Mouse (Mus musculus) left cerebral cortex, postnatal 25 days (tissue): ENCODE data around the gene Tmem208. TPM values are rescaled to one million over a fixed set of nuclear protein-coding genes. Genes with fewer than 3 reads are reported as not detected.

Source experiments
- DNase-seq, 2 experiments: peaks; one replicate each; pipeline ENCODE4 v3.0.0; 2022; ENCODE audit warnings: low spot score in 2 of 2, mixed read lengths in 1 of 2
- intact Hi-C: fragments of 180-260 bp; cut with DNase I; formaldehyde crosslinking; loops from one replicate; pipeline ENCODE4 v1.15.1; 2025
- total RNA-seq, 2 experiments: library from RNA; stranded (reverse); gene quantifications; 2 replicates each; pipeline ENCODE4 v1.2.3; 2021

Gene Tmem208
- total RNA-seq, 2 experiments from 2014 or later, result 39.8 to 41.7 TPM

DNA sequence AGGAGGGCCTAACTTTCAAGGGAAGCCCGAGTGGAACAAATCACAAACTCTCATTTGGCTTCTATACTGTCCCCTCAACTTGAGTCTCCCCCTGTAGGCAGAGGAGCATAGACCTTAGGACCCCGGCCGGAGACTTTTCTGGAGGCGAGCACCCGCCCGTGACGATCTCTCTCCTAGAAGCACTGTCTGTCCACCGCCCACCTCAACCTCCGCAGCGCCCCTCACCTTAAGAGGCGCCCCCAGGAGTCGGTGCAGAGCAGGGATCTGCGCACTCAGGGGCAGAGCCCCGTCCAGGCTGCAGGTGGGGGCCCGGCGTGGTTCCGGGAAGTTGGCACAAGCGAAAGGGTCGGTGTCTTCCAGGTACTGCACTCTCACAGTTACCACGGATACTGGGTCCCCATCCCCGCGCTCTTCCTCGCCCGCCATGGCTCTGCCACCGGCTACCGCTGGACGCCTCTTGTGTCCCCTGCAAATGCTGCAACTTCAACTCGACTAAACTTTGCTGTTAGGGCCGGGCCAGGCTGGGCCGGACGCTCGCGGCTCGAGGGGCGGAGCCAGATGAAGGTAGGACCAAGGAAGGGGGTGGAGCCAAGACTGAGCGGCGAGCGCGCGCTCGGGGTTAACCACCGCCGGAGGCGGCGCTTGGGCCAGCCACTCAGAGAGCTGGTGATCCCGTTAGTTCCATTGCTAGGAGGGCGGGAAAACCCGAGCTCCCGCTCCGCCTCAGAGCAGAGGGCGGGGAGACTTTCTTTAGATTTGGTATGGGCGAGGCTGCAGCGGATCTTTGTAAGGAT is 21.5 kb downstream of the Tmem208 start, which contains the start of gene Fhod1:
Fhod1 (minus strand) TSS at position 526 of the 794 bp plus-strand sequence.
- intact Hi-C loops, result loop anchor here (2.0 kb wide), 1 partner anchor 21 kb away; the partner anchor contains the start of genes Lrrc29 and Tmem208
- peak; percentile 83 to 95 for DNase-seq

DNA sequence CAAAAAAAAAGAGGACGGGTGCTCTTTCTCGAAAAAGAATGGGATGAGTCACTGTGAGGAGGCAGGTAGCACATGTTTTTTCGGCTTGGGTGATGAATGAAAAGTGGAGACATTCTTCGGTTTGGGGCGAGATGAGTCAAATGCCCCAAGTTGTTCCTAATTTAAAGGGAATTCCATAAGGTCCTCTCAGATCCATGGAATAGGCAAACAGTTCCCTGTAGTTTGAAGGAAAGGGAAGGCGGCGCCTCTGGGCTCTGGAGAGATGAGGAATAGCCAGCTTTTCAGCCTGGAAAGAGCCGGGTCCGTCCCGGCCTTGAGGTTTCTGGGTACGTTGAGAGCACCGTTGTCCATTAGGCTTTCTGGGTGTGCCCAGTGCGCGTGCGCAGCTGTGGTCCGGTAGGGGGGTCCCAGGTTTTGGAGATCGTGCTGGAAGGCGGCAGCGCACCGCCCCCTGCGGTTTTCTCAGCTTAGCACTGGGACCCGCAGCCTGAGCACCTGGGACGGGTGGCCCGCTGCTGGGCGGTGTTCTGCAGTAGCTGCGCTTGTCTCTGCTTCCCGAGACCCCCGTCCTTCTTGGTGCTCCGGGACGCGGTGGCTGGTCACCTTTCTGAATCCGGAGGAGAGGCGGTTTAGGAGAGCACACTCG is 22.4 kb downstream of the Tmem208 start, which contains the start of gene Slc9a5:
Slc9a5 (plus strand) TSS at position 394 of the 646 bp plus-strand sequence.
- peak; percentile 56 to 69 for DNase-seq

DNA sequence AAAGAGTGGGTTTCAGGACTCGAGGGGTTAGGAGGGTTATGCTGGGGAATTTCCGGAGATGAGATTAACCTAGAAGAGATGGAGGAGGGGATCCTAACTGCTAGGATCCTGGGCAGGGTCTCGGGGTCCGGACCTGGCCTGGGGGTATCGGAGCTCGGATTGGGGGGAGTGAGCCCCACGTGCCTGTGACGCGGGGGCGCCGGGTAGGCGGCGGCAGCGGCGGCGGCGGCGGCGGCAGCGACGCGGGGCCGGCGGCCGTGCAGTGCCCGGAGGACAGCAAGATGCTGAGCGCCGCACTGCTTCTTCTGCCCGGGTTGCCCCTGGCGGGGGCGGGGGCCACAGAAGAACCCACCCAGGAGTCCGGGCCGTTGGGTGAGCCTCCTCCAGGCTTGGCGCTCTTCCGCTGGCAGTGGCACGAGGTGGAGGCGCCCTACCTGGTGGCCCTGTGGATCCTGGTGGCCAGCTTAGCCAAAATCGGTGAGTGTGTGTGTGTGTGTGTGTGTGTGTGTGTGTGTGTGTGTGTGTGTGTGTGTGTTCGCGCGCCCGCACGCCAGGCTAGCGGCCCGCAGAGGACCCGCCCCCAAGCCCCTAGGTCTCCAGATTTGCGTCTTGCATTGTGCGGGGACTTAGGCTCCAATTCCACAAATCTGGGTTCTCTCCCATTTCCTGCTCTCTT is 23.1 kb downstream of the Tmem208 start:
- peak; percentile 25 to 35 for DNase-seq

More for the DNA sequence above, 22.4 kb downstream of the Tmem208 start, which contains the start of gene Slc9a5:
- intact Hi-C loops, result loop anchor here (2.0 kb wide), 1 partner anchor 22 kb away; the partner anchor contains the start of genes Lrrc29 and Tmem208

DNA sequence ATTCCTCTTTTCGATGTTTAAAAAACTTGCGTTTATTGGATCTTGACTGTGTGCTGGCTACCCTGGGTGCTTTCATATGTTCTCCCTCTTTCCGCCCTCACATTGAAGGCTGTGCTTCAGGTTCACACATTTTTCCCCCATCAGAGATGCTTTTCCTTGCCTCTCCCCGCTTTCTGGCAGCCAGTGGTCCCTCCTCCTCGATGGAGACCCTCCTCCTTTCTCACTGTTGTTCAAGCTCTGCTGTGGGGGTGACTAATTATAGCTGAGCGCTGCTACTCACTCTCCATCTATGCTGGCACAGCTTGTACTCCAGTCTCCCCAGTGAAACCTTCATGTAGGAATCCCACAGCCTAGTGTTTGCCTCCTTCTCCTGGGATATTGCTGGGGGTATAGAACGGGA is 24.0 kb downstream of the Tmem208 start:
- peak; percentile 42 to 55 for DNase-seq
- intact Hi-C loops, result loop anchor here (10.0 kb wide), 1 partner anchor 125 kb away; the partner anchor contains the start of gene Tppp3

More for the DNA sequence above, 23.1 kb downstream of the Tmem208 start:
- intact Hi-C loops, result loop anchor here (2.0 kb wide), 1 partner anchor 22 kb away; the partner anchor contains the start of genes Lrrc29 and Tmem208

DNA sequence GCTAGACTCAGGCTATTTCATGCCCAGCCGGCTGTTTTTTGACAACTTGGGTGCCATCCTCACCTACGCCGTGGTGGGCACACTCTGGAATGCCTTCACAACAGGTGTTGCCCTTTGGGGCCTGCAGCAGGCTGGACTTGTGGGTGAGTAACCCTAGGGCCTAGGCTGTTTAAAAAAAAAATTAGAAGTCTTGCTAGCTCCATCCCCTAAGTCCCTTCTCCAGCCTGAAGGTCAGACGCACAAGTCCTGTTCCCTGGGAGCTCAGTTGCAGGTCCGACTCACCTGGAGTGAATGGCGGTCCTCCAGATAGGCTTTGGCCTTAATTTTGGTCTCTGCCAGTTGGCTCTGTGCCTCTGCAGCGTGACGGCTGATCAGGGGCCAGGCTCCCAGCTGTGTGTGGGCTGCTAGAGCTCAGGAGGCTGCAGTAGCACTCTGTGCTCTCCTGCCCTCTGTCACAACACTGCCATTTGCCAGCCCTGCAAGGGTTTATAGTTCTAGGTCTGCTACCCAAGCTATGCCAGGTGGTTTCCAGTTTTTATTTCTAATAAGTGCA is 27.5 kb downstream of the Tmem208 start:
- intact Hi-C loops, result loop anchor here (10.0 kb wide), 1 partner anchor 121 kb away; the partner anchor contains the start of gene Tppp3
- no peak for DNase-seq

- intact Hi-C loops, result loop anchor here (10.0 kb wide), 1 partner anchor 120 kb away; the partner anchor contains the start of gene Tppp3
- DNase-seq, result no peak
Measured at GRCm38 (mm10) chr8:105354549-105354948, 28.4 kb downstream of the Tmem208 start.

DNA sequence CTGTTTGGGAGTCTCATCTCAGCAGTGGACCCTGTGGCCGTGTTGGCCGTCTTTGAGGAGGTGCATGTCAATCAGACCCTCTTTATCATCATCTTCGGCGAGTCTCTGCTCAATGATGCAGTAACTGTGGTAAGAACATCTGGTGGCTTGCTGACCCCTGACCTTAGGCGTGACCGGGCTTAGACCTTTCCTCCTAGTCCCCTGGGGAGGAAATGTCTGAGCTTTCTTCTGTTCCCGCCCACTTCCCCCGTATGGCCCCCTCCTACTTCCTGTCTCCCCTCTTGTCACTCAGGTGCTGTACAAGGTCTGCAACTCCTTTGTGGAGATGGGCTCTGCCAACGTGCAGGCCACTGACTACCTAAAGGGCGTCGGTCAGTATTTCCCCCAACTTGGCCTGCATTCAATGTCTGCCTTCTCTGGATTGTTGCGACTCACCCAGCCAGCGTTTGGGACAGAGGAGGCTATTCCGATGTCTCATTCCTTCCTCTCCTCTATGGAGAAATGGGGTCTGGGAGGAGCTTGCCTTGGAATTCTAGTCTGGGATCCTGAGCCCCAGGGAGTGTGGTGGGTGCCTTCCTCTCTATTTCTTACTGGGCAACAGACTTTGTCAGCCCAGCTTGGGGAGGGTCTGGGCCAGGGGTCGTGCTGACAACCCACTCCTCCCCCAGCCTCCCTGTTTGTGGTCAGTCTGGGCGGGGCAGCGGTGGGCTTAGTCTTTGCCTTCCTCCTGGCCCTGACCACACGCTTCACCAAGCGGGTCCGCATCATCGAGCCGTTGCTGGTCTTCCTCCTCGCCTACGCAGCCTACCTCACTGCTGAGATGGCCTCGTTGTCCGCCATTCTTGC is 29.2 kb downstream of the Tmem208 start:
- intact Hi-C loops, result loop anchor here (10.0 kb wide), 1 partner anchor 119 kb away; the partner anchor contains the start of gene Tppp3
- DNase-seq, result no peak

DNA sequence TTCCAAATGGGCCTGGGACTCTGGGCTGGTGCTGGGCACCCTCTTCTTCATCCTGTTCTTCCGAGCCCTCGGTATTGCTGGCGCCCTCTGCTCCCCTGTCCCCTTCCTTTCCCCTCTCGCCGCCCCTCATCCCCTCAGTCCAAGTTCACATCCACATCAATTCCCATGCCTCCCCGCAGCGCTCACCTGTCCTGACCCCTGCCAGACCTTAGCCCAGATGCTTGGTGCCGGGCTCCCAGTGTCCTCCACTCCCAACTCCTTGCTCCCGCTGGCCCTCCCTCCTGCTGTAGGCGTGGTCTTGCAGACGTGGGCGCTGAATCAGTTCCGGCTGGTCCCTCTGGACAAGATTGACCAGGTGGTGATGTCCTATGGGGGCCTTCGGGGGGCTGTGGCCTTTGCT is 30.5 kb downstream of the Tmem208 start:
- DNase-seq, result no peak
- intact Hi-C loops, result loop anchor here (10.0 kb wide), 1 partner anchor 118 kb away; the partner anchor contains the start of gene Tppp3

GRCm38 (mm10) chr8:105359208-105359607 is 33.1 kb downstream of the Tmem208 start:
- intact Hi-C loops, result loop anchor here (10.0 kb wide), 1 partner anchor 116 kb away; the partner anchor contains the start of gene Tppp3
- DNase-seq, result no peak

DNA sequence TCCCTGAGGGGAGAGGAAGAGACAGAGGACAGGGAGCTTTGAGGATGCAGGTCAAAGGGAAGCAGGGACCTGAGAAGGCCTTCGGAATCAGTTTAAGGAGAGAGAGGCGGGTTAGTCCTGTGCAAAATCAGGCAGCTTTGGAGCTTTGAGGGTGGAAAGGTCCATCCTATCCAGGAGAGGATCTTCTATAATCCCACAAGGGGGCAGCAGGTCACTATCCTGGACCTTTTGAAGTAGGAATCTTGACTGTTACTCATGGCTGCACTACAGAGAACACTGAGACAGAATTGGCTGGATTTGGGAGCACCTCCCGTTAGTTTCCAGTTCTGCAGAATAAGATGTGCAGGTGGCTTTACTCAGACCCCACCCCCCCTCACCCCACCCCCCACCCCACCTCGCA is 33.5 kb downstream of the Tmem208 start:
- DNase-seq, result no peak
- intact Hi-C loops, result loop anchor here (10.0 kb wide), 1 partner anchor 115 kb away; the partner anchor contains the start of gene Tppp3

GRCm38 (mm10) chr8:105361751-105362702 is 35.9 kb downstream of the Tmem208 start:
- intact Hi-C loops, result no loop called here
- no peak for DNase-seq

- peak in 1 of 2 experiments; percentile 16 for DNase-seq
- intact Hi-C loops, result no loop called here
Measured at GRCm38 (mm10) chr8:105367107-105367506, 41.0 kb downstream of the Tmem208 start.

- DNase-seq, result no peak
- intact Hi-C loops, result loop anchor here (5.0 kb wide), 1 partner anchor 105 kb away; no protein-coding TSS in a partner anchor
Measured at GRCm38 (mm10) chr8:105372473-105372872, 46.3 kb downstream of the Tmem208 start.

DNA sequence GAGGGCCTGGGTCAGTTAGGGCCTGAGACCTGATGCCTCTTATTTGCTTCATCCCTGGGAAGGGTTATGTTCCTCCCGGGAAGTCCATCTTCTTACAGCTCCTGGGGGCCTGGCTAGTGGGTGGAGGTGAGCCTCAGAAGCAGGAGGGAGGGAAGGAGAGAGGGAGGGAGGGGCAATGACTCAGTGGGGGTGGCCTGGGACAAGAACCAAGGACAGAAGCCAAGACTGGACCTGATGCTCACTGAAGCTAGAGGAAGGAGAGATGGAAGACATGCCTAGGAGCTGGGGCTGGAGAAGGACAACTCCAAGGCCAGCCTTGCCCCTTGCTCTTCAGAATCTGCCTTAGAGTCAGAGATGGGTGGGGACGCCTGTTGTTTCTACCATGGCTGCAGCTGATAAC is 46.9 kb downstream of the Tmem208 start, which contains the start of gene Plekhg4:
Plekhg4 (plus strand) TSS at position 243 of the 400 bp plus-strand sequence.
- no peak for DNase-seq
- intact Hi-C loops, result loop anchor here (5.0 kb wide), 1 partner anchor 104 kb away; no protein-coding TSS in a partner anchor

GRCm38 (mm10) chr8:105374513-105374966 is 48.4 kb downstream of the Tmem208 start:
- DNase-seq, result no peak
- intact Hi-C loops, result loop anchor here (5.0 kb wide), 1 partner anchor 103 kb away; no protein-coding TSS in a partner anchor

DNA sequence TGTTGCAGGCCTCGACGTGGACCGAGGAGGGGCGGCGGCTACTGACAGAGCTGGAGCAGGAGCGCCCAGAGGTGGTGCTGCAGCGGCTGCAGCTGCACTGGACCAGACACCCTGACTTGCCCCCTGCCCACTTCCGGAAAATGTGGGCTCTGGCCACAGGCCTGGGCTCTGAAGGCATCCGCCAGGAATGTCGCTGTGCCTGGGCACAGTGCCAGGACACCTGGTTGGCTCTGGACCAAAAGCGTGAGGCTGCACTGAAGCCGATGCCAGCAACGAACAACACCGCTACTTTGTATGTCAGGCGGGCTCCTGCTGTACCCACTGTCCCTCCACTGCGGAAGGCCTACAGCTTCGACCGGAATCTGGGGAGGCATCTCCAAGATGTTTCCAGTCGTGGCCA is 52.5 kb downstream of the Tmem208 start:
- intact Hi-C loops, result no loop called here
- no peak for DNase-seq

GRCm38 (mm10) chr8:105380308-105380707 is 54.2 kb downstream of the Tmem208 start:
- intact Hi-C loops, result no loop called here
- no peak for DNase-seq
